Mouse (Mus musculus): ENCODE measurements around the gene Atg4b. TPM values are rescaled to one million over a fixed set of nuclear protein-coding genes. Genes with fewer than 3 reads are reported as not detected.
A peak's percentile ranks its signal among the peaks of the same experiment; 100 is the strongest.

Atg4b gene
- polyA plus RNA-seq, 1 experiment from 2014 or later = 95.7 TPM

DNA sequence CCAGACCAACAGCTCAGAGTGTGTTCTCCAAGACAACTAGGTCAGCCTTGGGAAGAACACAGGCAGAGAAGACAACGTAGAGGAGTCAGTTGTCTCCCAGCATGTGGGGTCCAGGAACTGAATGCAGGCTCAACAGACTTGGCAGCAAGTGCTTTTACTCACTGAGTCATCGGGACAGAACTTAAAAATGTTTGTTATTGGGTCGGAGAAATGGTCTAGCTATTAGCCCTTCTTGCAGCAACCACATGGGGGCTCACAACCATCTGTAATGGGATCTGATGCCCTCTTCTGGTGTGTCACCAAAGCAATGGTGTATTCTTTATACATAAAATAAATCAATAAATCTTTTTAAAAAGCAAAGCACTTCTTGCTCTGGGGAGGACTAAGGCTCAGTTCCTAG is 25.2 kb upstream of the Atg4b start:
- no peak overlapping the region for H3K4me2 ChIP-seq (replicated peaks; ENCODE audit: low read depth, low read length)
- no peak overlapping the region for H3K4me3 ChIP-seq (ENCODE audit: low read length)
- H3K9me3 ChIP-seq (ENCODE audit: control insufficient read depth, low read length) = no peaks in the 10 kb centered on the region
- no peak overlapping the region for H3K27ac ChIP-seq (ENCODE audit: low read depth, low read length)
- no peak for ATAC-seq (ENCODE audit: low FRiP score, low TSS enrichment)
- 84% methylated on average over 3 of the region's 3 CpGs for WGBS
- peaks cover 19% of the 10 kb centered on the region; the same call in 1 of the 2 replicates for H3K36me3 ChIP-seq (ENCODE audit: control insufficient read depth, insufficient read depth, low read length)
- no peak overlapping the region for H3K9ac ChIP-seq (ENCODE audit: low read depth, low read length)
- H3K4me1 ChIP-seq (ENCODE audit: control insufficient read depth, insufficient read depth, low read length) = no peaks in the 10 kb centered on the region
- no peaks in the 10 kb centered on the region for H3K27me3 ChIP-seq (ENCODE audit: control insufficient read depth, insufficient read depth, low read length)

DNA sequence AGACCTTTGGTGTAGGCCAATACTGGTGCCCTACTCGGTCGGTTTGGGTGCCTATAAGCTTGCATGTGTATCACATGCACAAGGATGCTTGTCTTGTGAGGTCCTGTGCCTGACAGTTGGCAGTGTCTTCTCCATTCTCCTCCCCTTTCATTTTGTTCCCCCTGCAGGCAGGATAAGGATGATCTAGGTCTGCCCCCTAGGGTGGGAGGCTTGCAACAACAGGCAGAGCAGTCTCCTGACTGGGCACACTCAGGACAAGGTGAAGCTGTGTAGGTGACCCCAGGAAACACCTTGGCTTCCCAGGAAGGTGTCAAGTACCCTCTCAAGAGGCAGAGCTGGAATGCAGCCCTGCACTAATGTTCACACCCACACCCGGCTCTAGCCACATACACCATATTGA is 24.3 kb upstream of the Atg4b start:
- ATAC-seq (ENCODE audit: low FRiP score, low TSS enrichment) = peak; percentile 78
- Histone ChIP-seq H3K4me1 (ENCODE audit: control insufficient read depth, insufficient read depth, low read length) (no peaks in the 10 kb centered on the region), H3K36me3 (ENCODE audit: control insufficient read depth, insufficient read depth, low read length) (peaks cover 19% of the 10 kb centered on the region; the same call in 1 of the 2 replicates), H3K9ac (ENCODE audit: low read depth, low read length) (no peak overlapping the region), H3K27ac (ENCODE audit: low read depth, low read length) (no peak overlapping the region), H3K4me3 (ENCODE audit: low read length) (no peak overlapping the region), H3K27me3 (ENCODE audit: control insufficient read depth, insufficient read depth, low read length) (no peaks in the 10 kb centered on the region), H3K9me3 (ENCODE audit: control insufficient read depth, low read length) (no peaks in the 10 kb centered on the region), H3K4me2 (replicated peaks; ENCODE audit: low read depth, low read length) (no peak overlapping the region)
- WGBS = 57% methylated on average over 3 of the region's 3 CpGs

DNA sequence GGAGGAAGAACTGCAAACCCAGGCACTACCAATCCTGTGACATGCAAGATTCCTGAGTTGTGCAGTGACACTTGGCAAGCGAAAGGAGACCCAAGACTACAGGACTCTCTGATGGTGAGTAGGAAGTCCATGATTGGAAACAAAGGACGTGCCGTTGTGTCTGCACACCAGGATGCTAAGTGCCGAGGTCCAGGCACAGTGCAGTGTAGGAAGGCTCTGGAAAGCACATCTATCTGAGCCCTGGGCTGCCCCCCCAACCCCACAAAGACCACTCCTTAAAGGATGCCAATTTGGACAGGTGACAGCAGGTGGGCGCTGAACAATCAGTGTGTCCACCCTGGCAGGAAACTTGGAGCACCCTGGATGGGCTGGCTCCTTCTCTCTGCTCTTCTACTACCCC is 20.2 kb upstream of the Atg4b start:
- ATAC-seq (ENCODE audit: low FRiP score, low TSS enrichment) = no peak
- H3K36me3 ChIP-seq (ENCODE audit: control insufficient read depth, insufficient read depth, low read length) = no peaks in the 10 kb centered on the region
- no peak overlapping the region for H3K9ac ChIP-seq (ENCODE audit: low read depth, low read length)
- H3K4me1 ChIP-seq (ENCODE audit: control insufficient read depth, insufficient read depth, low read length) = no peaks in the 10 kb centered on the region
- no peak overlapping the region for H3K27ac ChIP-seq (ENCODE audit: low read depth, low read length)
- no peak overlapping the region for H3K4me3 ChIP-seq (ENCODE audit: low read length)
- WGBS = 89% methylated on average over 5 of the region's 5 CpGs
- H3K9me3 ChIP-seq (ENCODE audit: control insufficient read depth, low read length) = no peaks in the 10 kb centered on the region
- H3K27me3 ChIP-seq (ENCODE audit: control insufficient read depth, insufficient read depth, low read length) = no peaks in the 10 kb centered on the region
- H3K4me2 ChIP-seq (replicated peaks; ENCODE audit: low read depth, low read length) = no peak overlapping the region

DNA sequence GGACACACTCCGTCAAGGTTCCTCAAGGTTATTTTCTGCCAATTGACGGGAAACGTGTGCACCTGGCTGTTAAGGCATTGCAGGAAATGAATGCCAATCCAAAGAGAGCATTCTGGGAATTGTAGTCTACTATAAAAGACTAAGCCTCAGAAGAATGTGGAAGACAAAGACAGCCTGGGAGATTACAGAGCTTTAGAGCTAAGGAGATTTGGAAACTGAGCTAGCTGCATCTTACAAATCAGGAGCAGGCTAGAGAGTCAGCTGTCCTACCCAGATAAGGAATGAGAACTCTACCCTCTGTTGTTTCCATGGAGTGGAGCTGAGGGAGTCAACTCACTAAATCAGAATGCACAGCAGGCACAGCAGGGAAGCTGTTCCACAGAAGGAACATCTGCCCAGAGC is 19.4 kb upstream of the Atg4b start:
- no peak for ATAC-seq (ENCODE audit: low FRiP score, low TSS enrichment)
- Histone ChIP-seq H3K4me2 (replicated peaks; ENCODE audit: low read depth, low read length) (no peak overlapping the region), H3K4me1 (ENCODE audit: control insufficient read depth, insufficient read depth, low read length) (no peaks in the 10 kb centered on the region), H3K4me3 (ENCODE audit: low read length) (no peak overlapping the region), H3K9me3 (ENCODE audit: control insufficient read depth, low read length) (no peaks in the 10 kb centered on the region), H3K27ac (ENCODE audit: low read depth, low read length) (no peak overlapping the region), H3K9ac (ENCODE audit: low read depth, low read length) (no peak overlapping the region), H3K36me3 (ENCODE audit: control insufficient read depth, insufficient read depth, low read length) (no peaks in the 10 kb centered on the region), H3K27me3 (ENCODE audit: control insufficient read depth, insufficient read depth, low read length) (no peaks in the 10 kb centered on the region)
- 30% methylated on average over 3 of the region's 3 CpGs for WGBS

DNA sequence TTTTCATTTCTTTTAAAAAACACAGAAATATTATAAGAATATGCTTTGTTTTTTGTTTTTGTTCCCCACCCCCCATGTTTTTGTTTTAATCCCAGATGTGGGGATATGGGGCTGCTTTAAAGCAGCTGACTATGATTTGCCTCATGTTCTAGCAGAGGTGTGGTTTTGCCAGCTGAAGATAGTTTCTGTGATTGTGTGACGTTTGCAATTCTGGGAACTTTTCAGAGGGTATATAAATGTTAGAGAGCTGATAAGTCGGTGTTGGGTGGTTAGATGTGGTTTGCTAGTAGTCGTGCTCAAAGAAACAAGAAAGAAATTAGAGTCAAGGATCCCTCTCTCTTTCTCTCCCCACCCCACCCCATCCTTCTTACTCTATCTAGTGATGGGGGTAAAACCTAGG is 15.4 kb upstream of the Atg4b start:
- Histone ChIP-seq H3K4me1 (ENCODE audit: control insufficient read depth, insufficient read depth, low read length) (no peaks in the 10 kb centered on the region), H3K4me2 (replicated peaks; ENCODE audit: low read depth, low read length) (no peak overlapping the region), H3K36me3 (ENCODE audit: control insufficient read depth, insufficient read depth, low read length) (no peaks in the 10 kb centered on the region), H3K27ac (ENCODE audit: low read depth, low read length) (no peak overlapping the region), H3K27me3 (ENCODE audit: control insufficient read depth, insufficient read depth, low read length) (no peaks in the 10 kb centered on the region), H3K9me3 (ENCODE audit: control insufficient read depth, low read length) (no peaks in the 10 kb centered on the region), H3K9ac (ENCODE audit: low read depth, low read length) (no peak overlapping the region), H3K4me3 (ENCODE audit: low read length) (no peak overlapping the region)
- ATAC-seq (ENCODE audit: low FRiP score, low TSS enrichment) = no peak
- WGBS = 95% methylated on average over 3 of the region's 3 CpGs

DNA sequence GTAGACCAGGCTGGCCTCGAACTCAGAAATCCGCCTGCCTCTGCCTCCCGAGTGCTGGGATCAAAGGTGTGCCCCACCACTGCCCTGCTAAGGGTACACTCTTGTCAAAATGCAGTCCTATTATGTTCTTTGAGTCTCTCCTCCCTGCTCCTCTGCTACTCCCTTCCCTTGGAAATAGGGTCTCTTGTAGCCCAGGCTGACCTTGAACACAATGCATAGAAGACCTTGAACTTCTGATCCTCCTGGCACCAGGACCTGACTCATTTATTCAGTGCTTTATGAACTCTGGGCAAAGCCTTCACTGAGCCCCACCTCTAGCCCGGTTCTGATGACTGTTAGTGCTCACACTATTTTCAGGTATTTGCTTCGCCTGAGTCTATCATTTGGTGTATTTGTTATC is 13.6 kb upstream of the Atg4b start:
- Histone ChIP-seq H3K4me2 (replicated peaks; ENCODE audit: low read depth, low read length) (no peak overlapping the region), H3K9ac (ENCODE audit: low read depth, low read length) (no peak overlapping the region), H3K9me3 (ENCODE audit: control insufficient read depth, low read length) (no peaks in the 10 kb centered on the region), H3K4me3 (ENCODE audit: low read length) (no peak overlapping the region), H3K27ac (ENCODE audit: low read depth, low read length) (no peak overlapping the region), H3K27me3 (ENCODE audit: control insufficient read depth, insufficient read depth, low read length) (no peaks in the 10 kb centered on the region), H3K36me3 (ENCODE audit: control insufficient read depth, insufficient read depth, low read length) (no peaks in the 10 kb centered on the region), H3K4me1 (ENCODE audit: control insufficient read depth, insufficient read depth, low read length) (no peaks in the 10 kb centered on the region)
- WGBS = 92% methylated on average over 5 of the region's 5 CpGs
- ATAC-seq (ENCODE audit: low FRiP score, low TSS enrichment) = no peak

DNA sequence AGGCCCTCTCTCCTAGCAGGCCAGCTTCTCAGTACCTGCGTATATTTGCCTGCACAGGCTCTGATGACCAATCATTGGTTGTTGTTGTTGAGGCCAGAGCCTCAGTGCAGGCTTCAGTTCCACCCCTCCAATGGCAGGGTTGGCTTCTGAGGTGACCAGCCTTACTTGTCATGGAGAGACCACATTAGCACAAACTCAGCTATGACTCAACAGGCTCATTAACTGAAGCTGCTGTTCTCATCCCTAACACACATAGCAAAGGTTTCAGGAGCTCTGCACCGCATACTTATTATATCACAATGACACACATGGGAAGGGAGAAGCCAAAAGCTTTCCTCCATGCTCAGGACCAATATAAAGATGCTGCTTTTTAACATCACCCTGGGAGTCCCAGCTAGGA is 10.6 kb upstream of the Atg4b start:
- Histone ChIP-seq H3K9ac (ENCODE audit: low read depth, low read length) (no peak overlapping the region), H3K4me2 (replicated peaks; ENCODE audit: low read depth, low read length) (no peak overlapping the region), H3K9me3 (ENCODE audit: control insufficient read depth, low read length) (no peaks in the 10 kb centered on the region), H3K27me3 (ENCODE audit: control insufficient read depth, insufficient read depth, low read length) (no peaks in the 10 kb centered on the region), H3K4me3 (ENCODE audit: low read length) (no peak overlapping the region), H3K27ac (ENCODE audit: low read depth, low read length) (no peak overlapping the region), H3K4me1 (ENCODE audit: control insufficient read depth, insufficient read depth, low read length) (no peaks in the 10 kb centered on the region), H3K36me3 (ENCODE audit: control insufficient read depth, insufficient read depth, low read length) (no peaks in the 10 kb centered on the region)
- 90% methylated on average over 2 of the region's 2 CpGs for WGBS
- ATAC-seq (ENCODE audit: low FRiP score, low TSS enrichment) = no peak

DNA sequence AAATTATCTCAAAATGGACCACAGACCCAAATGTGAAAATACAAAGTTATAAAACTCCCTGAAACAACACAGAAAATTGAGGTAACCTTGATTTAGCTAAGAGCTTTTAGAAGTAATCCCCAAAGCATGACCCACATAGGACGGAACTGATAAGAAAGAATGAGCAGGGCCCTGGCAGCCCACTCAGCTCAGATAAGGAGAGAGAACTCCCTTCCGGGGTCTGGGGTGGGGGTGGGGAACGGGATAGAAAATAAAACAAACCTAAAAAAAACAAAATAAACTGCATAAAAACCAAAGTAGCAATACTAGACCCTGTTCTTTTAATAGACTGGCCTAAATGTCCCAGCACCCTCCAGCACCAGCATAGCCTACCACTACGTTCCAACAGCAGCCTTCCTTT is 9.3 kb upstream of the Atg4b start:
- Histone ChIP-seq H3K9ac (ENCODE audit: low read depth, low read length) (no peak overlapping the region), H3K27ac (ENCODE audit: low read depth, low read length) (no peak overlapping the region), H3K27me3 (ENCODE audit: control insufficient read depth, insufficient read depth, low read length) (no peaks in the 10 kb centered on the region), H3K4me3 (ENCODE audit: low read length) (no peak overlapping the region), H3K4me2 (replicated peaks; ENCODE audit: low read depth, low read length) (no peak overlapping the region), H3K36me3 (ENCODE audit: control insufficient read depth, insufficient read depth, low read length) (no peaks in the 10 kb centered on the region), H3K4me1 (ENCODE audit: control insufficient read depth, insufficient read depth, low read length) (0 out of 2 replicates have a peak, but pooled peaks cover 4% of the 10 kb centered on the region), H3K9me3 (ENCODE audit: control insufficient read depth, low read length) (no peaks in the 10 kb centered on the region)
- 82% methylated on average over 4 of the region's 4 CpGs for WGBS
- no peak for ATAC-seq (ENCODE audit: low FRiP score, low TSS enrichment)

DNA sequence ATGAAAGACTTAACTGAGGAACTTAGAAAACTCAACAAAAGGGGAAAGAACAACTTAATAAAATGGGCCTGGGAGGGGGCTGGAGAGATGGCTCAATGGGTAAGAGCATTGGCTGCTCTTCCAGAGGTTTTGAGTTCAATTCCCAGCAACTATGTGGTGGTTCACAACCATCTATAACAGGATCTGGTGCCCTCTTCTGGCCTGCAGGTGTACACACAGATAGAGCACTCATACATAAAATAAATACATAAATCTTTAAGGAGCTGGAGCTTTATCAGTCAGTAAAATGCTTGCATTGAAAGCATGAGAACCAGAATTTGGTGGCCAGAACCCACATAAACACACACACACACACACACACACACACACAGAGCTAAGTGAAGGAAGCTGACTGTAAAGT is 8.4 kb upstream of the Atg4b start:
- Histone ChIP-seq H3K36me3 (ENCODE audit: control insufficient read depth, insufficient read depth, low read length) (no peaks in the 10 kb centered on the region), H3K9me3 (ENCODE audit: control insufficient read depth, low read length) (no peaks in the 10 kb centered on the region), H3K4me1 (ENCODE audit: control insufficient read depth, insufficient read depth, low read length) (0 out of 2 replicates have a peak, but pooled peaks cover 4% of the 10 kb centered on the region), H3K4me2 (replicated peaks; ENCODE audit: low read depth, low read length) (no peak overlapping the region), H3K27ac (ENCODE audit: low read depth, low read length) (no peak overlapping the region), H3K4me3 (ENCODE audit: low read length) (no peak overlapping the region), H3K27me3 (ENCODE audit: control insufficient read depth, insufficient read depth, low read length) (no peaks in the 10 kb centered on the region), H3K9ac (ENCODE audit: low read depth, low read length) (no peak overlapping the region)
- ATAC-seq (ENCODE audit: low FRiP score, low TSS enrichment) = no peak

DNA sequence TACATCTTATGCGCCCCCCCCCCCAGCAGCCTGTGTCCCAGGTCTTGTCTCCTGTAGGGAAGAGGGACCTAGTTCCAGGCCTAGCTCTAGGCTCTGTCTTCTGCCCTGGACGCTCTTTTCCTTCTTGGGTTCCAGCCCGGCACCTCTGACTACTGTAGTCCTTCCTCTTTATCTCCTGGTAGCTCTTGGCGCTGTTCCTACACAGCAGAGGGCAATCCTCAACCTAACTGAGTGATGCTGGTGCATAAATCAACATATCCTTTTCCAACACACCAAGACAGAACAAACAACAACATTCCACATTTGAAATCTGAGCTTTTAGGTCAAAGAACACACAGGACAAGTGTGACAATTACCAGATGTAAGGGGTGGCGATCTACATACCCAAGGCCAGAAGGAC is 5.1 kb upstream of the Atg4b start:
- ATAC-seq (ENCODE audit: low FRiP score, low TSS enrichment) = peak; percentile 54; the same call in 1 of the 2 replicates
- Histone ChIP-seq H3K36me3 (ENCODE audit: control insufficient read depth, insufficient read depth, low read length) (peaks cover 21% of the 10 kb centered on the region), H3K27ac (ENCODE audit: low read depth, low read length) (no peak overlapping the region), H3K4me2 (replicated peaks; ENCODE audit: low read depth, low read length) (no peak overlapping the region), H3K9me3 (ENCODE audit: control insufficient read depth, low read length) (no peaks in the 10 kb centered on the region), H3K27me3 (ENCODE audit: control insufficient read depth, insufficient read depth, low read length) (no peaks in the 10 kb centered on the region), H3K9ac (ENCODE audit: low read depth, low read length) (no peak overlapping the region), H3K4me3 (ENCODE audit: low read length) (no peak overlapping the region), H3K4me1 (ENCODE audit: control insufficient read depth, insufficient read depth, low read length) (0 out of 2 replicates have a peak, but pooled peaks cover 4% of the 10 kb centered on the region)
- 54% methylated on average over 5 of the region's 5 CpGs for WGBS

All from kidney, embryonic 14.5 days (tissue).